Mouse (Mus musculus) ES-E14 (cell line): ENCODE results near the gene Trim13.

ENCODE experiments used
- MAFK ChIP-seq: IDR thresholded peaks from 2 replicates; pipeline ENCODE4 v1.6.1; 2014; ENCODE audit warnings: mild to moderate bottlenecking, low read depth, low read length, inconsistent platforms; ENCODE audit not compliant: insufficient read depth
- ZC3H11A ChIP-seq: IDR thresholded peaks from 2 replicates; pipeline ENCODE4 v1.6.1; 2012; ENCODE audit warnings: low read depth, mild to moderate bottlenecking, inconsistent platforms, low read length, borderline replicate concordance
- ZNF384 ChIP-seq: IDR thresholded peaks from 2 replicates; pipeline ENCODE4 v1.6.1; 2012; ENCODE audit warnings: low read depth, low read length, inconsistent platforms

- TF ChIP-seq ZNF384 (no peak), ZC3H11A (no peak), MAFK (no peak)
These were observed 1.2 kb upstream of the Trim13 start for GRCm38 (mm10) chr14:61596719-61597426.
